Mouse (Mus musculus) heart, embryonic 13.5 days (tissue): ENCODE results near the gene Kidins220. TPM values are rescaled to one million over a fixed set of nuclear protein-coding genes. Genes with fewer than 3 reads are reported as not detected.

Experiments
- ATAC-seq: fragments of 200-750 bp; cut with Nextera tagmentation; 2 replicates; pipeline ENCODE4 v1.8.0; 2017; ENCODE audit warnings: moderate TSS enrichment; ENCODE audit not compliant: insufficient number of reproducible peaks, low FRiP score, low TSS enrichment; ENCODE audit errors: extremely low read depth
- H3K27ac ChIP-seq: fragments of 300-500 bp; sonication (generic); replicated peaks from 2 replicates; pipeline ENCODE4 v1.5.1; 2015; ENCODE audit warnings: moderate library complexity, mild to moderate bottlenecking, inconsistent platforms
- H3K27me3 ChIP-seq: fragments of 300-500 bp; sonication (generic); replicated peaks from 2 replicates; pipeline ENCODE4 v1.6.1; 2015; ENCODE audit warnings: mild to moderate bottlenecking, inconsistent platforms
- H3K36me3 ChIP-seq: fragments of 300-500 bp; sonication (generic); 2 replicates; pipeline ENCODE4 v1.6.1; 2015; ENCODE audit warnings: mild to moderate bottlenecking, inconsistent platforms
- H3K4me1 ChIP-seq: fragments of 300-500 bp; sonication (generic); 2 replicates; pipeline ENCODE4 v1.6.1; 2015; ENCODE audit warnings: inconsistent platforms
- H3K4me2 ChIP-seq: fragments of 300-500 bp; sonication (generic); 2 replicates; pipeline ENCODE4 v1.6.1; 2015; ENCODE audit warnings: inconsistent platforms, mild to moderate bottlenecking, moderate library complexity
- H3K4me3 ChIP-seq: fragments of 300-500 bp; sonication (generic); 2 replicates; pipeline ENCODE4 v1.5.1; 2015; ENCODE audit warnings: moderate library complexity, mild to moderate bottlenecking, inconsistent platforms
- H3K9ac ChIP-seq: fragments of 300-500 bp; sonication (generic); 2 replicates; pipeline ENCODE4 v1.6.1; 2015; ENCODE audit warnings: inconsistent platforms, mild to moderate bottlenecking, moderate library complexity
- H3K9me3 ChIP-seq: fragments of 300-500 bp; sonication (generic); 2 replicates; pipeline ENCODE4 v1.6.1; 2016; ENCODE audit warnings: inconsistent platforms
- WGBS: fragments of 180-500 bp; shearing (Covaris S2); methylation state at CpG from one replicate; pipeline ENCODE4 v1.1.7; 2015; ENCODE audit warnings: mixed read lengths; 5-methylcytosine and 5-hydroxymethylcytosine counted together
- polyA plus RNA-seq: library from polyadenylated mRNA; unstranded; fragments of >200 nt; fragmentation: Nextera tagmentation; extraction: Ambion mirVana; gene quantifications from 2 replicates; pipeline ENCODE4 v1.2.1, GENCODE M21; 2015

The Kidins220 gene
- polyA plus RNA-seq, 1 experiment from 2014 or later, result 30.1 TPM

GRCm38 (mm10) chr12:25100411-25101217 lies 125.9 kb downstream of the Kidins220 start:
- Histone ChIP-seq H3K9ac (peak overlapping the region; percentile 93), H3K9me3 (no peaks in the 10 kb centered on the region), H3K27ac (peak overlapping the region; percentile 98), H3K4me2 (peak overlapping the region; percentile 88), H3K27me3 (no peaks in the 10 kb centered on the region), H3K4me3 (peak overlapping the region; percentile 86), H3K36me3 (no peaks in the 10 kb centered on the region), H3K4me1 (peaks cover 36% of the 10 kb centered on the region)
- ATAC-seq, result no peak
- WGBS, result under 1% methylated on average over 59 of the region's 59 CpGs

- Histone ChIP-seq H3K27me3 (no peaks in the 10 kb centered on the region), H3K9me3 (no peaks in the 10 kb centered on the region), H3K36me3 (no peaks in the 10 kb centered on the region), H3K4me2 (peak overlapping the region; percentile 88), H3K4me3 (peak overlapping the region; percentile 86), H3K9ac (peak overlapping the region; percentile 93), H3K27ac (peak overlapping the region; percentile 98), H3K4me1 (peaks cover 36% of the 10 kb centered on the region)
- no peak for ATAC-seq
- 32% methylated on average over 5 of the region's 5 CpGs for WGBS
These were observed 126.7 kb downstream of the Kidins220 start for GRCm38 (mm10) chr12:25101389-25101788.

GRCm38 (mm10) chr12:25103911-25104310 lies 129.2 kb downstream of the Kidins220 start:
- Histone ChIP-seq H3K9ac (no peak overlapping the region), H3K27ac (no peak overlapping the region), H3K4me3 (no peak overlapping the region), H3K9me3 (no peaks in the 10 kb centered on the region), H3K4me2 (no peak overlapping the region), H3K36me3 (no peaks in the 10 kb centered on the region), H3K27me3 (no peaks in the 10 kb centered on the region), H3K4me1 (peaks cover 19% of the 10 kb centered on the region)
- no peak for ATAC-seq
- WGBS, result 68% methylated on average over 6 of the region's 6 CpGs

- Histone ChIP-seq H3K36me3 (no peaks in the 10 kb centered on the region), H3K4me3 (no peak overlapping the region), H3K27me3 (no peaks in the 10 kb centered on the region), H3K9me3 (no peaks in the 10 kb centered on the region), H3K4me2 (no peak overlapping the region), H3K27ac (no peak overlapping the region), H3K9ac (no peak overlapping the region), H3K4me1 (peaks cover 21% of the 10 kb centered on the region)
- no peak for ATAC-seq
These were observed 129.8 kb downstream of the Kidins220 start for GRCm38 (mm10) chr12:25104541-25104940.

DNA sequence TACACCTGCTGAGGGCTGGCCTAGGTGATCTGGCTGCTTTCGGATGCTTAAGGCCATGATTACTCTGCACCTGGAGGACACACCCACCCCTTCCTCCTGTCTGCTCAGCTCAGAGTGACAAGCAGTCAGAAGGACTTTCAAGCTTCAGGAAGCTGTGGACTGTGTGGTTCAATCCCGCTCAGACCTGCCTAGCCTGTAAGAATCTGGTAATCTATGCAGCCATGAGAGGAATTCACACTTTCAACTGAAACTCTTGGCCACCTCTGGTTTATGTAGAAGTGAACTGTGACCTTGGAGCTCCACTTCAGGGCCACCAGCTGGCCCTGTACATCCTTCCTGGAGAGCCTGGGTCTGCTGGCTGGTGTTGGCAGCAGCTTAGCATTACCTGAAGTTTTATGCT lies 134.1 kb downstream of the Kidins220 start:
- no peak for ATAC-seq
- H3K27me3 ChIP-seq, result no peaks in the 10 kb centered on the region
- no peaks in the 10 kb centered on the region for H3K36me3 ChIP-seq
- no peak overlapping the region for H3K4me2 ChIP-seq
- 0 out of 2 replicates have a peak overlapping the region, but pooled peaks have one; percentile 14 for H3K9ac ChIP-seq
- H3K4me1 ChIP-seq, result peaks cover 14% of the 10 kb centered on the region
- H3K4me3 ChIP-seq, result no peak overlapping the region
- peaks cover 2% of the 10 kb centered on the region for H3K9me3 ChIP-seq
- no peak overlapping the region for H3K27ac ChIP-seq
- WGBS, result 29% methylated on average over 2 of the region's 2 CpGs

DNA sequence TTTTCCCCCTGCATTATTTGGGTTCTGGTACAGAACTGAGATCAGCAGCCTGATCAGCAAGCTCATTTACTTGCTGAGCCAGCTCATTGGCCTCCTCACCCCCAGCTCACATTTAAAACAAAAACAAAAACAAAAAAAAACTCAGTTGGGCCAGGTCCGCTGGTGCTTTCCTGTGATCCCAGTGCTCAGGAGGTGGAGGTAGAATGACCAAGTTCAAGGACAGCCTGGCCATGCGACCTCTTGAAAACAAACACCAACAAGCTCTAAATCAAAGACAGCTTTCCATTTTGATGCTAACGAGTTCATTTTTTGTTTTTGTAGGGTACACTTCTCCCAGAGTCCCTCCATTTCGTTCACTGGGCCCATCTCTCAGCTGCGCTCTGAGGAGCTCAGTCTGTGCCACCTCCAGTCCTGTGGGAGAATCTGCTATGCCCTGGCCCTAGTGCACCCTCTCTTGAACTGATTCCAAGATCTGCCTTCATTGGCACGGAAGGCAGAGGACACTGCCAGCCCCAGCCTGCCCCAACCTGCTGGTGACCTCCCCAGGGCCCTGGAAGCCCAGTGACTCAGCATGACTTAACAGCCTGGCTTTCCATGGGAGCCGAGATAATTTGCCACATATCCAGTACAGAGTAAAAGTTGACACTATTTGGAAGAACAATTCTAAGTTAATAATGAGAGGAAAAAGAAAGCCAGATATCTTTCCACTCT lies 135.4 kb downstream of the Kidins220 start:
- WGBS, result 68% methylated on average over 7 of the region's 7 CpGs
- no peak overlapping the region for H3K4me3 ChIP-seq
- H3K4me2 ChIP-seq, result no peak overlapping the region
- H3K4me1 ChIP-seq, result peaks cover 10% of the 10 kb centered on the region
- ATAC-seq, result no peak
- H3K9me3 ChIP-seq, result peaks cover 4% of the 10 kb centered on the region
- peak overlapping the region; percentile 54 for H3K27ac ChIP-seq
- H3K36me3 ChIP-seq, result no peaks in the 10 kb centered on the region
- no peak overlapping the region for H3K9ac ChIP-seq
- H3K27me3 ChIP-seq, result no peaks in the 10 kb centered on the region

DNA sequence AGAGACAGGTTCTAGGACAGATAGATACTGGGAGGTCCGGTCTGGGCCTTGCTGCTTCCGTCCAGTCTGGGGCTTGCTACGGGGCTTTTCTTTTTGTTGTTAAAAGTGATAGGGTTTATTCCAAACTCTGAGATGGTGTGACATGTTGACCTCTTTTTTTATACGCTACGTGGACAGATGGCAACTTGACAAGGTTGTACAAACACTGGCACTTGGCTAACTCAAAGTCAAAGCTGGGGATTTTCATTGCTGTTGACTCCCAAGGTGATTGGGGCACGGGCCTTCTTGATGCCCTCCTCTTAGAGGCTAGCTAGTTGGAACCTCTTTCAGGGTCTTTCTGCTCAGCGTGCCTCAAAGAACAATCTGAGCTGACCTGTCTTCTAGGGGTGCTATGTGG lies 136.0 kb downstream of the Kidins220 start:
- H3K27ac ChIP-seq, result peak overlapping the region; percentile 36; the same call in 1 of the 2 replicates
- ATAC-seq, result no peak
- 65% methylated on average over 7 of the region's 7 CpGs for WGBS

More for the DNA sequence above, 136.0 kb downstream of the Kidins220 start:
- H3K4me2 ChIP-seq, result no peak overlapping the region
- H3K4me1 ChIP-seq, result peaks cover 10% of the 10 kb centered on the region
- no peak overlapping the region for H3K4me3 ChIP-seq
- H3K27me3 ChIP-seq, result no peaks in the 10 kb centered on the region
- H3K36me3 ChIP-seq, result no peaks in the 10 kb centered on the region
- H3K9me3 ChIP-seq, result peaks cover 4% of the 10 kb centered on the region
- no peak overlapping the region for H3K9ac ChIP-seq

Other genes with a start within 250 kb of the Kidins220 start
- gene Mboat2, start 144.0 kb upstream of the Kidins220 start, polyA plus RNA-seq, result 27.7 and 30.5 TPM in 2 replicates
- gene Id2, start 122.2 kb downstream of the Kidins220 start, polyA plus RNA-seq, result 255 and 280 TPM in 2 replicates